Mouse (Mus musculus) ES-Bruce4 (cell line): ENCODE measurements at regions not wholly inside any gene's neighbourhood (a gene's known extent, or its start where the extent isn't known, plus 50 kb on each side); places are given as distances from the start of the nearest gene placed in this dataset.

Experiments
- H3K27ac ChIP-seq: 2 replicates; pipeline ENCODE4 v1.5.1; 2012; ENCODE audit warnings: low read length, inconsistent platforms; ENCODE audit not compliant: insufficient read depth
- H3K27me3 ChIP-seq: 2 replicates; pipeline ENCODE4 v1.6.1; 2012; ENCODE audit warnings: mild to moderate bottlenecking, low read length, inconsistent platforms; ENCODE audit not compliant: control insufficient read depth, poor library complexity, insufficient read depth, severe bottlenecking
- H3K36me3 ChIP-seq: 2 replicates; pipeline ENCODE4 v1.6.1; 2012; ENCODE audit warnings: inconsistent platforms, mild to moderate bottlenecking, low read length, moderate library complexity; ENCODE audit not compliant: control insufficient read depth, poor library complexity, insufficient read depth, severe bottlenecking
- H3K4me1 ChIP-seq: one replicate; pipeline ENCODE4 v1.8.1; 2011; ENCODE audit warnings: low read length; ENCODE audit not compliant: control insufficient read depth, insufficient read depth
- H3K4me3 ChIP-seq: 2 replicates; pipeline ENCODE4 v1.5.1; 2011; ENCODE audit warnings: low read depth, mild to moderate bottlenecking, low read length
- H3K9ac ChIP-seq: 2 replicates; pipeline ENCODE4 v1.6.1; 2012; ENCODE audit warnings: low read depth, mild to moderate bottlenecking, inconsistent platforms; ENCODE audit not compliant: poor library complexity, severe bottlenecking
- H3K9me3 ChIP-seq: replicated peaks from 2 replicates; pipeline ENCODE4 v1.6.1; 2012; ENCODE audit warnings: mild to moderate bottlenecking, low read length, inconsistent platforms; ENCODE audit not compliant: control insufficient read depth, poor library complexity, insufficient read depth, severe bottlenecking
- CTCF ChIP-seq: IDR thresholded peaks from one replicate; pipeline ENCODE4 v1.8.1; 2011; ENCODE audit warnings: low read depth, low read length
- EP300 ChIP-seq: IDR thresholded peaks from 2 replicates; pipeline ENCODE4 v1.6.1; 2011; ENCODE audit warnings: low read depth, low read length; ENCODE audit not compliant: insufficient read depth
- POLR2A ChIP-seq: IDR thresholded peaks from one replicate; pipeline ENCODE4 v1.8.1; 2011; ENCODE audit warnings: low read length; ENCODE audit not compliant: insufficient read depth

DNA sequence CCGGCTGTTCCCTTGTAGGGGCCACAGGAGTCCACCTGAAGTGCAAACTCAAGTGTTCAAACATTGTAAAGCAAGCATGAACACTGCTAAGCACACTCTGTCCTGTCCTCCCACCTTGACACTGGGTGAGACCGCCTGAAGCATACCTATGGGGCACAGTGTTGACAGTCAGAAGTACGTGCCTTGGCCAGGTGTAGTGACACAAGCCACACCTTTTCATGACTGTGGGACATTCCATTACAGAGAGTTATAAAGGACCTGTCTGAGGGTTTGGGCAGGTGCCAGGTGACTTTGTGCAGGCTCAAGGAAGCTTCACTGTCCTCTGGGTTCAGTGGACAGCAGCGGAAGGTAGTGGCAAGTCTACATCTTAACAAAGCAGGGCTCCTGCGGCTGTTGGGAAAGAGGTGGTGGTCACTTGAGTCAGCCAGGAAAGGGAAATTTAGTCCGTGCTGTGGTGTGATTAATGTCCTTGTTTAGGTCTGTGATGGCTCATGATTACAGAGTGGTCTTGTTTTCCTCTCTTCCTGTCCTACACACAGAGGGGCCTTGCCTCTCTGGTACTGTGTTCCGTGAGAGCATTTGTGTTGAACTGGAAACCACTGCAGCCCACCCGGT lies 112.5 kb downstream of the Nufip1 start:
- H3K36me3 ChIP-seq: no peaks in the 10 kb centered on the region
- H3K4me3 ChIP-seq: no peak overlapping the region
- H3K4me1 ChIP-seq: no peaks in the 10 kb centered on the region
- TF ChIP-seq CTCF (no peak), POLR2A (no peak), EP300 (no peak)
- no peak overlapping the region for H3K27ac ChIP-seq
- no peak overlapping the region for H3K9ac ChIP-seq
- no peaks in the 10 kb centered on the region for H3K27me3 ChIP-seq
- H3K9me3 ChIP-seq: peaks cover 4% of the 10 kb centered on the region

DNA sequence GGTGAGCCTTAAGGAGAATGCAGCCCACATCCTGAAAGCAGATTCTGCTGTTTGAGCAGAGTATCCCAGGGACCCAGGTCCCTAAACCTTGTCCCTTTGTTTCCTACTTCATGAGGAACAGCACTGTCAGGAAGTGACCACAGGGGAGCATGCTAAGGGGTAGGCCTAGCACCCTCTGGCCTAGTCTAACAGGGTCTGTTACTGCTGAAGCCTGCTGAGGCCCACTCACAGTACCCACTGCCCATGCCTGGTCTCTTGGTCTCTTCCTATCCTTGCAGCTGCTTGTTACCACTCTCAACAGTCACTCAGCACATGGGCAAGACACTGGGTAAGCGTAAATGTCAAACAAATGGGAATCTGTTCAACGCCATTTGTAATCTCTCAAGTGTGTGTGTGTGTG lies 113.2 kb downstream of the Nufip1 start:
- Histone ChIP-seq H3K9me3 (0 out of 2 replicates have a peak, but pooled peaks cover 3% of the 10 kb centered on the region), H3K9ac (no peak overlapping the region), H3K27me3 (no peaks in the 10 kb centered on the region), H3K27ac (no peak overlapping the region), H3K4me1 (no peaks in the 10 kb centered on the region), H3K4me3 (no peak overlapping the region), H3K36me3 (no peaks in the 10 kb centered on the region)
- no peak for TF ChIP-seq EP300
- TF ChIP-seq POLR2A: no peak
- no peak for TF ChIP-seq CTCF

DNA sequence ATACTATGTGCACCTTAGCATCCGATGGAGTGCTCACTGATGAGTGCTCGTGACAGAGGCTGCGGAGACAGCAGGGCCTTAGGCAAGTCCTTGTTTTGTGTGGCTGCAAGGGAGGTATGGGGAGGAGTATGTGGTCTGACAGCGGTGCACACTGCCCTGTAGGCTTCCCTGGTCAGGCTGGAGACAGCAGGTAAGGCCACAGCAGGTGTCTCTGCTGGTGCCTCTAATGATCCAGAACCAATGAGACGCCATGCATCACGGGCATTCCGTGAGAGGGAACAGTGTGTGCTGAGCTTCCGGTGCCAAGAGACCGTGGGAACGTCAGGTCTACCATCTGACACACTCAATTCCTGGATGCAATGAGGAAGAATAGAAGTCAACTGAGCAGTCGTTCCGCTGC lies 114.8 kb downstream of the Nufip1 start:
- H3K27ac ChIP-seq: no peak overlapping the region
- H3K36me3 ChIP-seq: no peaks in the 10 kb centered on the region
- no peak overlapping the region for H3K9ac ChIP-seq
- peaks cover 13% of the 10 kb centered on the region; the same call in 1 of the 2 replicates for H3K9me3 ChIP-seq
- no peaks in the 10 kb centered on the region for H3K27me3 ChIP-seq
- H3K4me1 ChIP-seq: no peaks in the 10 kb centered on the region
- TF ChIP-seq CTCF: no peak
- no peak for TF ChIP-seq EP300
- no peak for TF ChIP-seq POLR2A
- no peak overlapping the region for H3K4me3 ChIP-seq

DNA sequence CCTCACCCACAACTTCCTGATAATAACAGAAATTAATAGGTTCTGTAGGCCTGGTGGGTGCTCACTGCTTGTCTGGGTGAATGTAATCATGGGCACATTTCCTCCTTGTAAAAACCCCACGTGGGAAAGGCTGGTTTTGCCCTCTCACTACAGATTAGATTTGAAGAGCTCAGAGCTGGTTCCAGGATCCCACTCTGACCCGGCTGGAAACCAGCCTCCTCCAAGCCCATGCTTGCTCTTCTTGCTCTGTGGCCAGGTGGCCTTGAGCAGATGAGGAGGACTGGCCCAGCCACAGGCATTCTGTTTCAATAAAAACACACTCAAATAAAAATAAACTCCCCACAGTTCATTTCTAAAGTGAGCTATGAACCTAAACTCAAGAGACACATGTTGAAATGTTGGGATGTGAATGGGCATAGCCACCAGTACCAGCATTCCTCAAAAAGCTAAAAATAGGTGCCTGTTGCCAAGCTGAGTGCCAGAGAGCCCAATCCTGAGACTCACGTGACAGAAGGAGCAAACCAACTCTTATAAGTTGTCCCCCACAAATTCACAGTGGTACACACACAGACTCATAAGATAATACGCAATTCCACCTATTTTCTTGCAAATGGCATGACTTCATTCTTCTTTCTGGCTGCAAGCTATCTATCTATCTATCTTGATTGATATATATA lies 116.1 kb downstream of the Nufip1 start:
- no peak overlapping the region for H3K9ac ChIP-seq
- TF ChIP-seq CTCF: no peak
- TF ChIP-seq POLR2A: no peak
- no peak for TF ChIP-seq EP300
- H3K4me3 ChIP-seq: no peak overlapping the region
- no peak overlapping the region for H3K27ac ChIP-seq
- H3K4me1 ChIP-seq: no peaks in the 10 kb centered on the region
- H3K27me3 ChIP-seq: no peaks in the 10 kb centered on the region
- no peaks in the 10 kb centered on the region for H3K36me3 ChIP-seq
- H3K9me3 ChIP-seq: peaks cover 13% of the 10 kb centered on the region; the same call in 1 of the 2 replicates

DNA sequence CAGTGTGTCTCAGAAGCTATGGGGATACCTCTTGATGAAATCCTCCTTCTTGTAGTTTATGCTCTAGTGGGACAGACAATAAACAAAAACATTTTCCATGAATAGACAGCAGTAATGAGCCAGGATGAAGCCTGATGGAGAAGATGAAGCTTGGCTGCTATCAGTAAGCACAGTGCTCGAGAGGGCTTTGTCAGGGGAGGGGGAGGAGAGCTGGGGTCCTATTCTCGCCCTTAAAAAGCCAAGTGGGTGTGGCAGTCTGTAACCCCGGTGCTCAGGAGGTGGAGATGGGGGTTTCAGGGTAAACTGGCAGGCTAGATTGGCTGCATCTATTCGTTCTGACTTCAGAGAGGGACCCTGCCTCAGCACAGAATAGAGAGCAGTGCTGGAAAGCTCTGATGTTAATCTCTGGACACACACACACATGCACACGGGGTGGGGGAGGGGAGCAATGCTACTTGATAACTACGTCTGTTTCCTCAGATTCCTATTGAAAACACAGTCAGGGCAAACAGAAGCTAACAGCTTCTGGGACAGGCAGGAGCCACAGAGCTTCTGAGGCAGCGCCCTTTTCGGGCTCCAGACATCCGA lies 118.4 kb downstream of the Nufip1 start:
- Histone ChIP-seq H3K9ac (no peak overlapping the region), H3K4me3 (no peak overlapping the region), H3K27me3 (no peaks in the 10 kb centered on the region), H3K9me3 (peaks cover 13% of the 10 kb centered on the region; the same call in 1 of the 2 replicates), H3K27ac (no peak overlapping the region), H3K4me1 (no peaks in the 10 kb centered on the region), H3K36me3 (no peaks in the 10 kb centered on the region)
- TF ChIP-seq CTCF: no peak
- TF ChIP-seq EP300: no peak
- TF ChIP-seq POLR2A: no peak

DNA sequence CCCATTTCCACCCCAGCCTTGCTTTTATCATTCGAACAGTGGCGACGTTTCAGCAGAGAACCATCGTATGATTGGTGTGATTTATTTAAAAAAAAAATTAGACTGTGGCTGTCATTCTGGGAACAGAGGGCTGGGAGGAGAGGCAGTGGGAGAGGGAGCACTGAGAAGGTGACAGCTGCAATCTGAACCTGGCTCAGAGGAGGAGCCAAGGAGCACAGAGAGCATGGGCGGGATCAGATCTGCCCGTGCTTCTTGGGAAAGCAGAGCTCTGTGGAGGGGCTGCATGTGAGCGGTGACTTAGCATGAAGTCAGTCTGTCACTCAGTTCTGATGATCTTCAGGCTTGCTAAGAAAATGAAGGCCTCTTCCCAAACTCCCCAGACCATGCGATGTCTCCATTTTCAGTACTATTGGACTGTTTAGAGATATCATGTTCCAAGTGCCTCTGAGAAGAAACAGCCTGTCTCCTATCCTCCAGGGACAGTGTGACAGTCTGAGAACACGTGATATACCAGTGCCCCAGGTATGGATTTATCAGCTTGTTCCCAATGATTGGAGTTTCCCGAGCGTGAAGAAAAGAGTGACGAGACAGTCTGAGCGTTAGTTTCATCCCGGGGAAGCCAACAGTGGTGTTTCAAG lies 129.3 kb downstream of the Nufip1 start:
- peaks cover 5% of the 10 kb centered on the region for H3K4me1 ChIP-seq
- TF ChIP-seq POLR2A: no peak
- no peak for TF ChIP-seq CTCF
- TF ChIP-seq EP300: no peak
- no peak overlapping the region for H3K27ac ChIP-seq

More for the DNA sequence above, 129.3 kb downstream of the Nufip1 start:
- Histone ChIP-seq H3K9me3 (peaks cover 17% of the 10 kb centered on the region), H3K4me3 (no peak overlapping the region), H3K27me3 (no peaks in the 10 kb centered on the region; the same call in 1 of the 2 replicates), H3K36me3 (no peaks in the 10 kb centered on the region), H3K9ac (no peak overlapping the region)
